ENCODE assay signal across 8 mouse cellular contexts in the genomic region with DNA sequence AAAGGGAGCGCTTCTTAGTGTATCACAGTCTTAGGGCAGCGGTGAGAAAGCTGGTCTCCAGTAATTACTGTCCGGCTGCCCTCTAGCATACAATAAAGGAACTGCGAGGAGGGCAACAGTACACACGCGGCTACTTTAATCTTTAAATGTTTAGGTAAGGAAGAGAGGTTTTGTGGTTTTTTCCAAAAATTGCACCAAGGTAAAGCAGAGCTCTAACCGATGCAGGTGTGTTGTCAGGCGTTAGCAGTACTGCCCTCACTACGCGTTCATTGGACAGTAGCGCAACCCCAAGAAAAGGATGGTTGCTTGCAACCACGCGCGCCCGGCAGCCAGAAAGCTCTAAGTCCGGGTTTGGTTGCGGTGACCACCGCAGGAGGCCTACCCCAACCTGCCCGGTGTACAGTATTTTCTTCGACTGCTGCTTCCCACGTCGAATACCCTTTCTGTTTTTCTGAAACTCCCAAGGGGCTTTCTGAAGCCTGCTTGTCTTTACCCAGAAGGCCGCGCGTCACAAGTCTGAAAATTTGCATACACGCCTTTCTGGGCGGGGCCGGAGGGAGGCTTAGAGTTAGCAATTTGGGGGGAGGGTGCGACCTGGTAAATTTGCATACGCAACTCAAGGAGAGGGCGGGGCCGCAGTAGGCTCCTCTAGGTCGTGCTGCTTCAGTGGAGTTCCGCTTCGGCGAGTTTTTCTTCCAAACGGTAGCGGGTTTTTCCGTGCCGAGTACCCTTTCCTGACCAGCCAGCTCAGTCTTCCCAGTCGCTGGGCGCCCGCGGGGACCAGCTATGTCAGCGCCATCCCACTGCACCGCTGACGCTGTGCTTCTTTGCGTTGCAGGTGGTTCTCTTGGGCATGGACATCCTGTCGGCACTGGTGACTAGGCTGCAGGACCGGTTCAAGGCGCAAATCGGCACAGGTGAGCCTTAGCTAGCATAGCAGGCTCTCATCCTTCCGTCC.
DNase-seq lines count a peak whose midpoint lies in the region; ATAC-seq lines count a peak whose summit lies in the region.

No protein-coding gene starts in this region.

- peak; percentile 73 for ATAC-seq in megakaryocyte progenitor cell, adult 5-6 weeks (replicated peaks; ENCODE audit: poor library complexity)

- peak; percentile 68 for DNase-seq in adipocyte (ENCODE audit: low spot score)
- DNase-seq in embryo, embryonic 10 days (ENCODE audit: low spot score): peak; percentile 95
- peak; percentile 83 for DNase-seq in gastrocnemius, postnatal 10 days
- peak; percentile 99 for DNase-seq in induced T-regulatory cell, adult 2 months (ENCODE audit: low read depth)
- peak; percentile 76 to 91 for DNase-seq in left cerebral cortex, adult 9 months (ENCODE audit: low spot score in 2 of 2)
- peak; percentile 83 for DNase-seq in right cerebral cortex, postnatal 14 days
- peak; percentile 83 to 91 for DNase-seq in urinary bladder, postnatal 36 days (ENCODE audit: low spot score in 2 of 2)

Comparison
In these comparisons a context has a peak if more than half of its experiments do, and no peak if none do; other contexts are left out.
1. Peak in every context shown above with its lines: DNase-seq and ATAC-seq.